Mouse (Mus musculus) cortical plate, adult 2 months (tissue): ENCODE data around the gene Pif1.

Experiments
- CTCF ChIP-seq: fragments of 200-500 bp; IDR thresholded peaks from 2 replicates; pipeline ENCODE4 v1.5.1; 2011; ENCODE audit warnings: mild to moderate bottlenecking, control low read depth, low read length; ENCODE audit not compliant: insufficient read depth; ENCODE audit errors: extremely low read depth
- POLR2A ChIP-seq: fragments of 200-500 bp; IDR thresholded peaks from 2 replicates; pipeline ENCODE4 v1.6.1; 2011; ENCODE audit warnings: mild to moderate bottlenecking, low read length, control low read depth; ENCODE audit not compliant: insufficient read depth; ENCODE audit errors: extremely low read depth

DNA sequence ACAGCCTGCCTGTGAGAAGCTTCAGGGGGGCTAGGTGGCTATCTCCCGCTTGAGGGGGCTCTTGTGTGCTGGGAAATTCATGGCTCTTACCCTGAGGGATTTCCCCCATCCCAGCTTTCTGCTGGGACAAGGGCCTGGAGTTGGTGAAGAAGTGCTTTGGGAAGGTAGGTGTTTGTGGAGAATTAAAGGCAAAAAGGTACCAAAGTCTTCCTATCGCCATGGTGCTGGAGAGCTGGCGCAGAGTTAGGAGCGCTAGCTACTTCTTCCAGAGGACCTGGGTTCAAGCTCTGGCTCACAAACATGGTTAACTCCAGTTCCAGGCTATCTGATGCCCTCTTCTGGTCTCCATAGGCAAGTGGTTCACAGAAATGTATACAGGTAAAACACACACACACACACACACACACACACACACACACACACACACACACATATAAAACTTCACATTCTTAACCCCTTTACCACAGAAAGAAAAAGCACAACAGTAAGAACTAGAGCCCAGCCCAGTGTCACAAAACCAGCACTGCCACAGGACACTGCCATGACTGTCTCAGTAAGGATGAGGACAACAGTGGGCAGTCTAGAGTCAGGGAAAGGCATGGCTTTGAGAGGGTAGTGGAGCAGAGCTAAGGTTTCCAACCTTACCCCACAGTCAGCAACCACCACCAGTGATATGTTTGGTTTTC is 9.3 kb upstream of the Pif1 start:
- TF ChIP-seq CTCF: no peak
- no peak for TF ChIP-seq POLR2A
